Mouse (Mus musculus): ENCODE results near the gene Ugt3a2.

DNA sequence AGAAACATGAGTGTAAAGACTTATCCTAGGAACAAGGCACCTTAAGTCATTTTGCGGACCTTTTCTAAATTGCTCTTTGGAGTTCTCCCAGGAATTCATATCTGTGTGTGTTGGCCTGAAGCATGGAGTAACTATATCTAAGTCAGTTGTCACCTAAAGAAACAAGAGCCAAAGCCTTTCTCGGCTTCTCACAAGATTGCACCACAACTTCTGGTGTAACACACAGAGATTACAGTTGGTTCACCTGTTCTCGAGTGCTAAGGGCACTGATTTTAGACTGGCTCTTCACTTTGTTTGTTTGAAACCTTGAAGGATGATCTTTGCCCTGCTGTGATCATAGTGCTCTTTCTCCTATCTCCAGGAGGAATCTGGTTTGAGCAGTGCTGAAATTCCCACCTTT, 74.1 kb downstream of the Ugt3a2 start:
- TF ChIP-seq POU5F1 (IDR thresholded peaks at IDR 0.05; ENCODE audit: borderline replicate concordance, low read length) (no peak), CTCF (conservative IDR thresholded peaks at IDR 0.05; ENCODE audit: low read length) (no peak), NANOG (IDR thresholded peaks at IDR 0.05; ENCODE audit: borderline replicate concordance, low read length) (no peak)

Data from E14TG2a.4 (cell line).